Mouse (Mus musculus) heart, embryonic 12.5 days (tissue): ENCODE data around the gene Vstm5. TPM values are rescaled to one million over a fixed set of nuclear protein-coding genes. Genes with fewer than 3 reads are reported as not detected.
A peak's percentile ranks its signal among the peaks of the same experiment; 100 is the strongest.
"Not testable (repeated sequence)": the region's sequence is repeated elsewhere in the genome, so short reads cannot be mapped to it uniquely, and the experiment has no call there.

ENCODE experiments used
- ATAC-seq: fragments of 200-750 bp; cut with Nextera tagmentation; 2 replicates; pipeline ENCODE4 v1.8.0; 2017; ENCODE audit warnings: moderate TSS enrichment, moderate library complexity; ENCODE audit not compliant: insufficient number of reproducible peaks, low FRiP score
- H3K27ac ChIP-seq: fragments of 300-500 bp; sonication (generic); 2 replicates; pipeline ENCODE4 v1.5.1; 2016; ENCODE audit warnings: mild to moderate bottlenecking, moderate library complexity; ENCODE audit not compliant: poor library complexity, severe bottlenecking
- H3K27me3 ChIP-seq: fragments of 300-500 bp; sonication (generic); replicated peaks from 2 replicates; pipeline ENCODE4 v1.6.1; 2016; ENCODE audit warnings: mild to moderate bottlenecking, moderate library complexity
- H3K36me3 ChIP-seq: fragments of 300-500 bp; sonication (generic); 2 replicates; pipeline ENCODE4 v1.6.1; 2016; ENCODE audit warnings: mild to moderate bottlenecking, moderate library complexity
- H3K4me1 ChIP-seq: fragments of 300-500 bp; sonication (generic); replicated peaks from 2 replicates; pipeline ENCODE4 v1.6.1; 2016; ENCODE audit warnings: mild to moderate bottlenecking
- H3K4me2 ChIP-seq: fragments of 300-500 bp; sonication (generic); 2 replicates; pipeline ENCODE4 v1.6.1; 2016; ENCODE audit warnings: mild to moderate bottlenecking, moderate library complexity
- H3K4me3 ChIP-seq: fragments of 300-500 bp; sonication (generic); 2 replicates; pipeline ENCODE4 v1.5.1; 2016; ENCODE audit warnings: mild to moderate bottlenecking
- H3K9ac ChIP-seq: fragments of 300-500 bp; sonication (generic); 2 replicates; pipeline ENCODE4 v1.6.1; 2016; ENCODE audit warnings: mild to moderate bottlenecking, moderate library complexity
- H3K9me3 ChIP-seq: fragments of 300-500 bp; sonication (generic); replicated peaks from 2 replicates; pipeline ENCODE4 v1.6.1; 2016; ENCODE audit warnings: mild to moderate bottlenecking, moderate library complexity
- WGBS: fragments of 180-500 bp; shearing (Covaris S2); methylation state at CpG from one replicate; pipeline ENCODE4 v1.1.7; 2016; 5-methylcytosine and 5-hydroxymethylcytosine counted together
- polyA plus RNA-seq: library from polyadenylated mRNA; unstranded; fragments of >200 nt; fragmentation: Nextera tagmentation; extraction: Ambion mirVana; gene quantifications from 2 replicates; pipeline ENCODE4 v1.2.1, GENCODE M21; 2016

The Vstm5 gene
- polyA plus RNA-seq, 1 experiment from 2014 or later: 3.9 TPM

- Histone ChIP-seq H3K9me3 (no peaks in the 10 kb centered on the region), H3K4me2 (no peak overlapping the region), H3K27ac (no peak overlapping the region), H3K27me3 (no peaks in the 10 kb centered on the region), H3K9ac (no peak overlapping the region), H3K4me3 (no peak overlapping the region), H3K36me3 (0 out of 2 replicates have a peak, but pooled peaks cover 6% of the 10 kb centered on the region), H3K4me1 (no peaks in the 10 kb centered on the region)
- 83% methylated on average over 7 of the region's 7 CpGs for WGBS
- no peak for ATAC-seq
These were observed 58.3 kb downstream of the Vstm5 start for GRCm38 (mm10) chr9:15297112-15297511.

- no peak for ATAC-seq
- no peaks in the 10 kb centered on the region for H3K9me3 ChIP-seq
- H3K9ac ChIP-seq: no peak overlapping the region
- H3K4me1 ChIP-seq: no peaks in the 10 kb centered on the region
- H3K27ac ChIP-seq: no peak overlapping the region
- H3K4me3 ChIP-seq: no peak overlapping the region
- H3K36me3 ChIP-seq: 0 out of 2 replicates have a peak, but pooled peaks cover 6% of the 10 kb centered on the region
- H3K4me2 ChIP-seq: no peak overlapping the region
- H3K27me3 ChIP-seq: no peaks in the 10 kb centered on the region
- WGBS: 73% methylated on average over 2 of the region's 2 CpGs
These were observed 59.6 kb downstream of the Vstm5 start for GRCm38 (mm10) chr9:15298451-15298850.

- H3K4me1 ChIP-seq: no peaks in the 10 kb centered on the region
- H3K36me3 ChIP-seq: no peaks in the 10 kb centered on the region
- no peak overlapping the region for H3K27ac ChIP-seq
- WGBS: 81% methylated on average over 5 of the region's 5 CpGs
- no peaks in the 10 kb centered on the region for H3K27me3 ChIP-seq
- H3K4me2 ChIP-seq: no peak overlapping the region
- no peak for ATAC-seq
- H3K9me3 ChIP-seq: no peaks in the 10 kb centered on the region
- H3K4me3 ChIP-seq: no peak overlapping the region
- H3K9ac ChIP-seq: no peak overlapping the region
These were observed 61.2 kb downstream of the Vstm5 start for GRCm38 (mm10) chr9:15300056-15300455.

- Histone ChIP-seq H3K4me2 (no peak overlapping the region), H3K4me3 (no peak overlapping the region), H3K9me3 (no peaks in the 10 kb centered on the region), H3K27me3 (no peaks in the 10 kb centered on the region), H3K9ac (no peak overlapping the region), H3K27ac (peak overlapping the region; percentile 77), H3K4me1 (peaks cover 3% of the 10 kb centered on the region; the same call in 1 of the 2 replicates), H3K36me3 (no peaks in the 10 kb centered on the region)
- 48% methylated on average over 6 of the region's 6 CpGs for WGBS
- ATAC-seq: peak; percentile 27; the same call in 1 of the 2 replicates
These were observed 62.6 kb downstream of the Vstm5 start for GRCm38 (mm10) chr9:15301399-15301798.

- not testable (repeated sequence) for H3K9ac ChIP-seq, H3K4me2 ChIP-seq, ATAC-seq, H3K4me1 ChIP-seq, H3K4me3 ChIP-seq, H3K36me3 ChIP-seq, H3K9me3 ChIP-seq, H3K27me3 ChIP-seq, H3K27ac ChIP-seq
- 80% methylated on average over 6 of the region's 6 CpGs for WGBS
These were observed 63.2 kb downstream of the Vstm5 start for GRCm38 (mm10) chr9:15302006-15302405.

- Histone ChIP-seq H3K9ac (no peak overlapping the region), H3K27ac (no peak overlapping the region), H3K36me3 (peaks cover 6% of the 10 kb centered on the region; the same call in 1 of the 2 replicates), H3K9me3 (no peaks in the 10 kb centered on the region), H3K27me3 (no peaks in the 10 kb centered on the region), H3K4me1 (peaks cover 14% of the 10 kb centered on the region), H3K4me2 (no peak overlapping the region), H3K4me3 (no peak overlapping the region)
- WGBS: 70% methylated on average over 2 of the region's 2 CpGs
- no peak for ATAC-seq
These were observed 64.0 kb downstream of the Vstm5 start for GRCm38 (mm10) chr9:15302881-15303280.

- H3K27ac ChIP-seq: peak within 1 kb of the TSS; percentile 97
- 12% methylated on average over 45 of the region's 45 CpGs for WGBS
- ATAC-seq: peak; percentile 96
- peak within 1 kb of the TSS; percentile 85 for H3K4me2 ChIP-seq
- H3K27me3 ChIP-seq: no peaks in the 10 kb centered on the region
- H3K9me3 ChIP-seq: no peaks in the 10 kb centered on the region
- H3K4me3 ChIP-seq: peak within 1 kb of the TSS; percentile 93
- peaks cover 29% of the 10 kb centered on the region for H3K36me3 ChIP-seq
- peaks cover 24% of the 10 kb centered on the region for H3K4me1 ChIP-seq
- H3K9ac ChIP-seq: peak within 1 kb of the TSS; percentile 98
These were observed 66.9 kb downstream of the Vstm5 start, which contains the start of gene Taf1d for GRCm38 (mm10) chr9:15305503-15306397. Taf1d (plus strand) TSS chr9:15306214.

GRCm38 (mm10) chr9:15306398-15307119 is 67.7 kb downstream of the Vstm5 start, which contains the start of gene 4931406C07Rik:
4931406C07Rik (minus strand) TSS chr9:15306448.
- Histone ChIP-seq H3K4me3 (peak within 1 kb of the TSS; percentile 93), H3K9me3 (no peaks in the 10 kb centered on the region), H3K27ac (peak within 1 kb of the TSS; percentile 97), H3K36me3 (peaks cover 32% of the 10 kb centered on the region), H3K9ac (peak within 1 kb of the TSS; percentile 98), H3K4me1 (peaks cover 24% of the 10 kb centered on the region), H3K27me3 (no peaks in the 10 kb centered on the region), H3K4me2 (peak within 1 kb of the TSS; percentile 85)
- ATAC-seq: no peak
- WGBS: under 1% methylated on average over 35 of the region's 35 CpGs

GRCm38 (mm10) chr9:15307257-15307656 is 68.4 kb downstream of the Vstm5 start:
- peak overlapping the region; percentile 98 for H3K9ac ChIP-seq
- ATAC-seq: no peak
- H3K9me3 ChIP-seq: no peaks in the 10 kb centered on the region
- WGBS: 6% methylated on average over 6 of the region's 6 CpGs
- H3K4me3 ChIP-seq: peak overlapping the region; percentile 93
- peaks cover 38% of the 10 kb centered on the region for H3K36me3 ChIP-seq
- peaks cover 24% of the 10 kb centered on the region for H3K4me1 ChIP-seq
- peak overlapping the region; percentile 85 for H3K4me2 ChIP-seq
- H3K27ac ChIP-seq: no peak overlapping the region
- H3K27me3 ChIP-seq: no peaks in the 10 kb centered on the region

GRCm38 (mm10) chr9:15308254-15308653 is 69.4 kb downstream of the Vstm5 start:
- no peak overlapping the region for H3K27ac ChIP-seq
- H3K9me3 ChIP-seq: no peaks in the 10 kb centered on the region
- no peak overlapping the region for H3K4me2 ChIP-seq
- H3K9ac ChIP-seq: no peak overlapping the region
- no peak for ATAC-seq
- peaks cover 24% of the 10 kb centered on the region for H3K4me1 ChIP-seq
- H3K36me3 ChIP-seq: peaks cover 44% of the 10 kb centered on the region
- 53% methylated on average over 2 of the region's 2 CpGs for WGBS
- no peak overlapping the region for H3K4me3 ChIP-seq
- no peaks in the 10 kb centered on the region for H3K27me3 ChIP-seq
